Mouse (Mus musculus): ENCODE data around the gene Tex38. TPM values are rescaled to one million over a fixed set of nuclear protein-coding genes. Genes with fewer than 3 reads are reported as not detected.
A peak's percentile ranks its signal among the peaks of the same experiment; 100 is the strongest.

Gene Tex38
- polyA plus RNA-seq, 1 experiment = not detected

GRCm38 (mm10) chr4:115733746-115734145, 47.1 kb downstream of the Tex38 start:
- Histone ChIP-seq H3K4me1 (ENCODE audit: control insufficient read depth, insufficient read depth, low read length) (peaks cover 5% of the 10 kb centered on the region), H3K27ac (ENCODE audit: insufficient read depth, low read depth, low read length) (no peak overlapping the region), H3K4me3 (ENCODE audit: insufficient read depth, low read depth, low read length) (no peak overlapping the region)
- TF ChIP-seq POLR2A (IDR thresholded peaks at IDR 0.05; ENCODE audit: insufficient read depth, low read depth, low read length) = no peak
- TF ChIP-seq CTCF (IDR thresholded peaks at IDR 0.05; ENCODE audit: insufficient read depth, low read depth, low read length) = no peak
- 74% methylated on average over 5 of the region's 5 CpGs for WGBS

- H3K4me3 ChIP-seq (ENCODE audit: insufficient read depth, low read depth, low read length) = no peak overlapping the region
- no peak for TF ChIP-seq POLR2A (IDR thresholded peaks at IDR 0.05; ENCODE audit: insufficient read depth, low read depth, low read length)
- TF ChIP-seq CTCF (IDR thresholded peaks at IDR 0.05; ENCODE audit: insufficient read depth, low read depth, low read length) = no peak
- no peaks in the 10 kb centered on the region for H3K4me1 ChIP-seq (ENCODE audit: control insufficient read depth, insufficient read depth, low read length)
- 66% methylated on average over 3 of the region's 3 CpGs for WGBS
- no peak overlapping the region for H3K27ac ChIP-seq (ENCODE audit: insufficient read depth, low read depth, low read length)
These were observed 48.5 kb downstream of the Tex38 start for GRCm38 (mm10) chr4:115732223-115732818.

- H3K27ac ChIP-seq (ENCODE audit: insufficient read depth, low read depth, low read length) = no peak overlapping the region
- WGBS = 22% methylated on average over 7 of the region's 7 CpGs
- no peak for TF ChIP-seq POLR2A (IDR thresholded peaks at IDR 0.05; ENCODE audit: insufficient read depth, low read depth, low read length)
- TF ChIP-seq CTCF (IDR thresholded peaks at IDR 0.05; ENCODE audit: insufficient read depth, low read depth, low read length) = peak; percentile 78
- H3K4me1 ChIP-seq (ENCODE audit: control insufficient read depth, insufficient read depth, low read length) = no peaks in the 10 kb centered on the region
- no peak overlapping the region for H3K4me3 ChIP-seq (ENCODE audit: insufficient read depth, low read depth, low read length)
These were observed 49.1 kb downstream of the Tex38 start for GRCm38 (mm10) chr4:115731588-115732222.

Other genes starting within 250 kb of the Tex38 start
- gene Cyp4a31, start 217.4 kb downstream of the Tex38 start, polyA plus RNA-seq (2012; ENCODE audit: insufficient read depth, insufficient read length, low replicate concordance, missing spikeins) = not detected in 2 replicates
- gene Cyp4a32, start 180.0 kb downstream of the Tex38 start, polyA plus RNA-seq (2012; ENCODE audit: insufficient read depth, insufficient read length, low replicate concordance, missing spikeins) = not detected in 2 replicates
- not detected in 2 replicates for gene Cyp4b1, start 133.3 kb downstream of the Tex38 start, polyA plus RNA-seq (2012; ENCODE audit: insufficient read depth, insufficient read length, low replicate concordance, missing spikeins)
- not detected in 2 replicates for gene Efcab14, start 43.3 kb downstream of the Tex38 start, polyA plus RNA-seq (2012; ENCODE audit: insufficient read depth, insufficient read length, low replicate concordance, missing spikeins)
- gene Atpaf1, start 3.8 kb upstream of the Tex38 start, polyA plus RNA-seq (2012; ENCODE audit: insufficient read depth, insufficient read length, low replicate concordance, missing spikeins) = not detected in 2 replicates
- not detected in 2 replicates for gene Mob3c, start 47.1 kb upstream of the Tex38 start, polyA plus RNA-seq (2012; ENCODE audit: insufficient read depth, insufficient read length, low replicate concordance, missing spikeins)
- gene Mknk1, start 58.2 kb upstream of the Tex38 start, polyA plus RNA-seq (2012; ENCODE audit: insufficient read depth, insufficient read length, low replicate concordance, missing spikeins) = not detected in 2 replicates
- not detected in 2 replicates for gene Kncn, start 103.4 kb upstream of the Tex38 start, polyA plus RNA-seq (2012; ENCODE audit: insufficient read depth, insufficient read length, low replicate concordance, missing spikeins)
- not detected in 2 replicates for gene 6430628N08Rik, start 109.6 kb upstream of the Tex38 start, polyA plus RNA-seq (2012; ENCODE audit: insufficient read depth, insufficient read length, low replicate concordance, missing spikeins)
- not detected in 2 replicates for gene Dmbx1, start 158.9 kb upstream of the Tex38 start, polyA plus RNA-seq (2012; ENCODE audit: insufficient read depth, insufficient read length, low replicate concordance, missing spikeins)
- gene Faah, start 236.9 kb upstream of the Tex38 start, polyA plus RNA-seq (2012; ENCODE audit: insufficient read depth, insufficient read length, low replicate concordance, missing spikeins) = not detected in 2 replicates

Data from olfactory bulb, adult 2 months (tissue).